Mouse (Mus musculus): ENCODE data around the gene Gm14862. TPM values are rescaled to one million over a fixed set of nuclear protein-coding genes. Genes with fewer than 3 reads are reported as not detected.

Gm14862 gene
- polyA plus RNA-seq, 1 experiment, result not detected

DNA sequence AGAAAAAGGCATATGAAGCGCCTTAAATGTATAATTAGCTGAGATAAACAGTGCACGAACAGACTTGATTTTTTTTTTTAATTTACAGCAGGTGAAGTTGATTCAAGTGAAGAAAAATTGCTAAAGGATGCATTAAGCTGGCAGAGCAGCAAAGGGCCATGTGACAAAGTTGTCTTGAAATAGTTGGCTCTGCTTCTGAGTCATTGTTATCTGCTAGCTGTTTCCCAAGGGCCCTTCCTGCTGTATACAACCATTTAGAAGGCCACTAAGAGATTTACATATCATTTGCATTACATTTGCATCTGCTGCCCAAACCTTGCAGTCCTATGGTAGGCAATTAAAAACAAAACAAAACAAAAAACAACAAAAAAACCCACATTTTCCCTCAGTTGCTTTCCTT lies 54.7 kb downstream of the Gm14862 start:
- Histone ChIP-seq H3K4me1 (ENCODE audit: control insufficient read depth, insufficient read depth, low read length) (no peaks in the 10 kb centered on the region), H3K4me3 (ENCODE audit: insufficient read depth, low read length) (no peak overlapping the region), H3K27ac (ENCODE audit: insufficient read depth, low read length) (no peak overlapping the region)
- TF ChIP-seq CTCF (IDR thresholded peaks at IDR 0.05; ENCODE audit: extremely low read depth, insufficient read depth, low read length) (no peak), POLR2A (IDR thresholded peaks at IDR 0.05; ENCODE audit: extremely low read depth, insufficient read depth, low read length) (no peak)

Other genes with a start within 250 kb of the Gm14862 start
- not detected in 2 replicates for gene Fthl17e, start 223.4 kb downstream of the Gm14862 start, polyA plus RNA-seq (2012; rRNA removed)
- not detected in 2 replicates for gene Fthl17f, start 193.9 kb downstream of the Gm14862 start, polyA plus RNA-seq (2012; rRNA removed)
- not detected in 2 replicates for gene 4930402K13Rik, start 152.3 kb downstream of the Gm14862 start, polyA plus RNA-seq (2012; rRNA removed)
- 1.1 and 1.2 TPM in 2 replicates for gene Lancl3, start 57.0 kb downstream of the Gm14862 start, polyA plus RNA-seq (2012; rRNA removed)
- 8.7 TPM in 2 replicates for gene Xk, start 15.9 kb upstream of the Gm14862 start, polyA plus RNA-seq (2012; rRNA removed)
- gene H2al1m, start 26.9 kb upstream of the Gm14862 start, polyA plus RNA-seq (2012; rRNA removed), result 0.40 and 0.42 TPM in 2 replicates
- gene H2al1k, start 93.7 kb upstream of the Gm14862 start, polyA plus RNA-seq (2012; rRNA removed), result not detected in 2 replicates
- 0.36 and 0.52 TPM in 2 replicates for gene Cybb, start 230.9 kb upstream of the Gm14862 start, polyA plus RNA-seq (2012; rRNA removed)

Measured in cortical plate, adult 2 months (tissue).